Mouse (Mus musculus): ENCODE results near the gene Susd1. TPM values are rescaled to one million over a fixed set of nuclear protein-coding genes. Genes with fewer than 3 reads are reported as not detected.

The Susd1 gene
- total and polyA plus RNA-seq, 3 experiments: 1.5 to 2.3 (median 1.6) TPM

DNA sequence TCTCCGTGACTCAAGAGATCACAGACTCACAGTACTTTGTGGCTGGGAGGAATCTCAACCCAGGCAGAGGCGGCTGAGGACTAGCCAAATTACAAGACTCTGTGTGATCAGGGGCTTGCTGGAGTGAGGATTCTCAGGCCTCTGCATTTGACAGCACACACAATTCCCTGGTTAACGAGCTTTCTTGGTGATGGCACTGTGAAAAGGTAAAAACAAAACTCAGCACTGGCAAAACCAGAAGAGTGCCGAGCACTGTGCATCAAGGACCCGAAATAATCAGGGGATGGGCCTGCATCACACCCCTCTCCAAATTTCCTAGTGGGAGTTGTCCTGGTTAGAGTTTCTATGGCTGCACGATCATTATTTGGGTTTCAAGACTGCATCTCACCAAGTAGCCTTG is 116.4 kb downstream of the Susd1 start:
- Histone ChIP-seq H3K27ac (no peak overlapping the region), H3K4me3 (no peak overlapping the region), H3K36me3 (ENCODE audit: control insufficient read depth, insufficient read depth, low read length) (no peaks in the 10 kb centered on the region), H3K4me1 (ENCODE audit: control insufficient read depth, insufficient read depth, low read length) (peaks cover 4% of the 10 kb centered on the region; the same call in 1 of the 2 replicates), H3K27me3 (ENCODE audit: control insufficient read depth, insufficient read depth, low read length) (no peaks in the 10 kb centered on the region), H3K9ac (ENCODE audit: low read depth, low read length) (no peak overlapping the region), H3K79me2 (replicated peaks; ENCODE audit: control insufficient read depth, insufficient read depth, low read length) (no peaks in the 10 kb centered on the region)
- WGBS: 93% methylated on average over 6 of the region's 6 CpGs
- intact Hi-C loops (cut with DNase I): no loop called here
- no peak for TF ChIP-seq EP300 (IDR thresholded peaks at IDR 0.05; ENCODE audit: insufficient read depth, low read depth, low read length)
- no peak for TF ChIP-seq POLR2A (IDR thresholded peaks at IDR 0.05; ENCODE audit: insufficient read depth, low read depth, low read length)
- TF ChIP-seq CTCF (IDR thresholded peaks at IDR 0.05): no peak
- no peak for DNase-seq

DNA sequence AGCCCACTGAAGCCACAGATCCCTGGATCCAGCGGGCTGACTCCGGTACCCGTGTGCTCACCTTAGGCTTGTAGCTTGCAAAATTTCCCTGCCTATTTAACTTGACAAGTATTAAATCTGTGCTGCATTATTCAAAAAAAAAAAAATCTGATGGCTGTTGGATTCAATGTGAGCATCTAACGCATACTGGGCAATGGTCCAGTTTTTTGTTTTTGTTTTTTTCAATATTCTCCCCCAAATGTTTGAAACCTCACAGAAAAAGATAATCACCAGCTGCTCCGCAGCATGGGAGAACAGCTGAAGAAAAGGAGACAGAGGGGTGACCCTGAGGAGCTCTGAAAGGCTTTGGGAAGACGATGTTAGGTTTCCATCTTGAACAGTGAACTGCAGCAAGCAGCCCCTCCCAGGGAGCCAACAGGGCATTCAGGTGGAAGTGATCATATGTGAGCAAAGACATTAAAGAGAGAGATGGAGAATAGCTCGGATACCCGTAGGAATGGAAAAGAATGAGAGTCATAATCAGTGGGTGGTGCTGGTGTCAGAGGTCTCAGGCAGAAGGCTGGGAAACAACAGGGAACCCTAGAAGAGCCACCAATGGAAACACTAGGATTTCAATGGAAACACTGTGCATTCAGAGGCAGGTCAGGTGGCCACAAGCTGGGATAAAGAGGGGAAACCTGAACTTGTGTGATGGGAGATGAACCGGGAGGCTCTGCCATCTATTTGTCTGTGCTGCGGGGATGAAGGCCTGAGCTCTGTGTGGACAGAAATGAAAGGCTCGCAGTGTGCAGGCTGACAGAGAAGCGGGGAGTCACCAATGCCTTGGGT is 117.0 kb downstream of the Susd1 start:
- intact Hi-C loops (cut with DNase I): no loop called here
- Histone ChIP-seq H3K4me3 (no peak overlapping the region), H3K27ac (no peak overlapping the region), H3K36me3 (ENCODE audit: control insufficient read depth, insufficient read depth, low read length) (no peaks in the 10 kb centered on the region), H3K27me3 (ENCODE audit: control insufficient read depth, insufficient read depth, low read length) (no peaks in the 10 kb centered on the region), H3K9ac (ENCODE audit: low read depth, low read length) (no peak overlapping the region), H3K4me1 (ENCODE audit: control insufficient read depth, insufficient read depth, low read length) (peaks cover 4% of the 10 kb centered on the region; the same call in 1 of the 2 replicates), H3K79me2 (replicated peaks; ENCODE audit: control insufficient read depth, insufficient read depth, low read length) (no peaks in the 10 kb centered on the region)
- TF ChIP-seq POLR2A (IDR thresholded peaks at IDR 0.05; ENCODE audit: insufficient read depth, low read depth, low read length) (no peak), CTCF (IDR thresholded peaks at IDR 0.05) (no peak), EP300 (IDR thresholded peaks at IDR 0.05; ENCODE audit: insufficient read depth, low read depth, low read length) (no peak)
- 79% methylated on average over 12 of the region's 12 CpGs for WGBS
- no peak for DNase-seq

DNA sequence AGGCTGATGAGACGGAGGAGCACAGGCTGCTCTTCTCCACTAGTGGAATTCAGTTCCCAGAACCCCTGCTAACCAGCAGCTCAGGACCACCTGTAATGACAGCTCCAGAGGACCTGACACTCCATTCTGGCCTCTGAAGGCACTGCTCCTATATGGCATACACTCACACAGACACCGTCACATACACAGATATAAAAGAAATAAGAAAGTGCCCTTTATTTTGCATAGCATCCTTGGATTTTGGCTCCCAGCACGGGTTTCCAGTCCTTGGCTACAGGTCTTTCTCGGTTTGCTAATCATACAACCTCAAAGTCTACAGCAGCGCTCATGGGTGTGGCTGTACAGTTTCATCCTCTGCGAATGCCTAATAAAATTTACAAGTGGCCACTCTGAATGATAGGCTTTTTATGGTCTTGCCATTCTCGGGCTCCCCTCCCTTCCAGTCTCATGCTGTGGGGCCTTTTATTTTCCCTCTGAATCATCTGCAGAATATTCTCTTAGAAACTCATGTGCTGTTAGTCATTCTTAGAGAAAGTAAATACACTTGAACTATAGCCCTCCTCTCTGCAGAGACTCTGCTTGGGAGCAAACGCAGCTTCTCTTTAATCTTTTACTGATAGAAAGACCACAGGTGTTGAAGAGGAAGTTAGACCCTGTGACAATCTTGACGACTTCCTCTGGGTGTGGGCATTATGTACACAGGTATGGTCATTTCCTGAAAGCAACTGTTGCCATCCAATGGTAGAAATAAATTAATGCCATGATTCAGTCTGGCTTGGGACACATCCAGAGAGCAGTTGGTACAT is 119.1 kb downstream of the Susd1 start:
- intact Hi-C loops (cut with DNase I): no loop called here
- Histone ChIP-seq H3K4me3 (no peak overlapping the region), H3K9ac (ENCODE audit: low read depth, low read length) (no peak overlapping the region), H3K27me3 (ENCODE audit: control insufficient read depth, insufficient read depth, low read length) (no peaks in the 10 kb centered on the region), H3K79me2 (replicated peaks; ENCODE audit: control insufficient read depth, insufficient read depth, low read length) (no peaks in the 10 kb centered on the region), H3K4me1 (ENCODE audit: control insufficient read depth, insufficient read depth, low read length) (peaks cover 5% of the 10 kb centered on the region), H3K36me3 (ENCODE audit: control insufficient read depth, insufficient read depth, low read length) (no peaks in the 10 kb centered on the region), H3K27ac (no peak overlapping the region)
- TF ChIP-seq POLR2A (IDR thresholded peaks at IDR 0.05; ENCODE audit: insufficient read depth, low read depth, low read length): no peak
- TF ChIP-seq EP300 (IDR thresholded peaks at IDR 0.05; ENCODE audit: insufficient read depth, low read depth, low read length): no peak
- no peak for TF ChIP-seq CTCF (IDR thresholded peaks at IDR 0.05)
- WGBS: 70% methylated on average over 9 of the region's 9 CpGs
- DNase-seq: no peak

DNA sequence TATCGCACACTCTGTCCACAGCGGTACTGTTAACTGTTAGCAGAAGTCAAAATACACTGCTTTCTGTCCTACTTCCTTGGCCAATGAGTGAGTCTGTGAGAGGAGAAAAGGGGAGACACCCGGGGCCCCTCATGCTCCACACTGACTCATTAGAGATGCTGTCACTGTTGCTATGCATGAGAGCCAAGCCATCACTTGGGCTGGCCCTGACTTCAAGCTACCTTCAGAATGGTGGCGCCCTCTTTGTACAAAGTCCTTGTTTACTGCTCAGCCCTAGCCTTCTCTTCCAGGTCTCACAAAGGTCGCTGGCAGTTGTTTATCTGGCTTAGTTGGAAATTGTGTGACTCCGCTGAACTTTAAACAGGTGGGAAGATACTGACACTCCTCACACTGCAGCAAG is 119.8 kb downstream of the Susd1 start:
- no peaks in the 10 kb centered on the region for H3K36me3 ChIP-seq (ENCODE audit: control insufficient read depth, insufficient read depth, low read length)
- TF ChIP-seq EP300 (IDR thresholded peaks at IDR 0.05; ENCODE audit: insufficient read depth, low read depth, low read length): no peak
- TF ChIP-seq POLR2A (IDR thresholded peaks at IDR 0.05; ENCODE audit: insufficient read depth, low read depth, low read length): no peak
- no peak for TF ChIP-seq CTCF (IDR thresholded peaks at IDR 0.05)
- no peak overlapping the region for H3K27ac ChIP-seq
- no peak overlapping the region for H3K9ac ChIP-seq (ENCODE audit: low read depth, low read length)
- no peaks in the 10 kb centered on the region for H3K27me3 ChIP-seq (ENCODE audit: control insufficient read depth, insufficient read depth, low read length)
- intact Hi-C loops (cut with DNase I): no loop called here
- H3K4me3 ChIP-seq: no peak overlapping the region
- no peaks in the 10 kb centered on the region for H3K79me2 ChIP-seq (replicated peaks; ENCODE audit: control insufficient read depth, insufficient read depth, low read length)
- 74% methylated on average over 6 of the region's 6 CpGs for WGBS
- H3K4me1 ChIP-seq (ENCODE audit: control insufficient read depth, insufficient read depth, low read length): peaks cover 6% of the 10 kb centered on the region
- DNase-seq: no peak

DNA sequence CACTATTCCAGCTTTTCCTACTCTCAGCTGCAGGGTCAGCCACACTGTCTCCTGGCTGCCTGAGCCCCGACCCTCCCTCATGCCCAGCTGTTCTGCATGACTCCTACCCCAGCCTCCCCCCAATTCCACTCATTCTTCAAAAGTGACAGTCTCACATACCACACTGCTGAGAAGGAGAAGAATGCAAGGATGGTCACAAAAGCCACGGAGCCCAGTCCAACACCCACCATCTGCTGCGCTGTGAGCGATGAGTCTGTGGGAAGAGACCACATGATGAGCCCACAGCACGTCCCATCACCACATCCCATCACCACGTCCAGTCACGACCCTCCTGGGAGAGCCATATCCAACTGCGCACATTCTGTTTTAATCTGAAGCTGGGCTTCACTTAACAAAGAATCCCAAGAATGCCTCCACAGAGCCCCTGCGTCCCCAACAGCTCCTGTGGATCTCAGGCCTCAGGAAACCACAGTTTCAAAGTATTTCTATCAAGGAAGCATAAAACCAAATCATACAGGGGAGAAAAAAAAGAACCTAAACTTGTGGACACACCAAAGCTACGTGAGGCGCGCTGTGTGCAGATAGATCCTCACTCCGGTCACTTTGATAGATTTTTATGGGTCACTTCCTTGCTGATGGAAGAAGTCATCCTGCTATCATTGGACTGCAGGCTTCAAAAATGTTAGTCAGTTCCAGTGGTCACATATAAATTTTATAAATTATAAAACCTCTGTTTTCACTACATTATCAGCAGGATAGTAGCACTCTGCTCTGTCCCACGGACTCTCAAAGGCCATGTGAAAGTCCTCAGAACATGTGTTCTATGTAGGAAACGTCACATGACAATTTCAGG is 122.7 kb downstream of the Susd1 start:
- no peak overlapping the region for H3K27ac ChIP-seq
- intact Hi-C loops (cut with DNase I): no loop called here
- H3K36me3 ChIP-seq (ENCODE audit: control insufficient read depth, insufficient read depth, low read length): no peaks in the 10 kb centered on the region
- no peak for TF ChIP-seq CTCF (IDR thresholded peaks at IDR 0.05)
- TF ChIP-seq EP300 (IDR thresholded peaks at IDR 0.05; ENCODE audit: insufficient read depth, low read depth, low read length): no peak
- H3K9ac ChIP-seq (ENCODE audit: low read depth, low read length): no peak overlapping the region
- no peaks in the 10 kb centered on the region for H3K79me2 ChIP-seq (replicated peaks; ENCODE audit: control insufficient read depth, insufficient read depth, low read length)
- no peak for DNase-seq
- H3K4me3 ChIP-seq: no peak overlapping the region
- WGBS: 75% methylated on average over 15 of the region's 15 CpGs
- peaks cover 6% of the 10 kb centered on the region for H3K4me1 ChIP-seq (ENCODE audit: control insufficient read depth, insufficient read depth, low read length)
- no peaks in the 10 kb centered on the region for H3K27me3 ChIP-seq (ENCODE audit: control insufficient read depth, insufficient read depth, low read length)
